Mouse (Mus musculus) megakaryocyte, embryonic 14.5 days (primary cell): ENCODE results near the gene Lamc1.

ENCODE experiments used
- FLI1 ChIP-seq: IDR thresholded peaks from 2 replicates; pipeline ENCODE4 v1.6.1; 2012; ENCODE audit warnings: low read length, inconsistent platforms, mixed read lengths
- GATA1 ChIP-seq: IDR thresholded peaks from 3 replicates; pipeline ENCODE4 v1.6.1; 2012; ENCODE audit warnings: mixed read lengths, low read length, inconsistent platforms, borderline replicate concordance

DNA sequence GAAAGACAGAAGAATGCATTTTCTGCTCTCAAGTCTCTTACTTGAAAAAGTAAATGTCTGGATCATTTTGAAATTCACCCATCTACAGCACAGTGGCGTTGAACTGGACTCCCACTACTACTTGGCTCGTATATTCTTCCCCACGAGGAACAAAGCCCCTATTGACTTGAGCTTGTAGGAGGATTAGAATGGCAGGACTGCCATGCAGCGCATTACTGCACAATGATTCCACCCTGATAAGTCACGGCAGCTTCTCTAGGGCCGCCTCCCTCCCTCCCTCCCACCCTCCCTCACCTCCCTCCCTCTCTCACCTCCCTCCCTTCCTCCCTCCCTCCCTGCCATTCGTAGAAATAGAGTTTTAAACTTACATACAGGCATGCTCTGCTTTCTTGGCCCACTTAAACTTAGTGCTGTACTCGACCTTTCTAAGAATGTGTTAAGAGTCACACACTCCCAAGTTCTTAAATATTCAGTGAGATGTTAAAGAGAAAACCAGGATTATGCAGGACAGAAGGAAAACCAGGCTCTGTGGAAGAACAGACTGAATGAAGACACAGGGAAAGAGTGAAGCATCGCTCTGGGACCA is 54.5 kb downstream of the Lamc1 start:
- TF ChIP-seq GATA1 (no peak), FLI1 (no peak)
